Mouse (Mus musculus): ENCODE measurements around the gene Zfp110. TPM values are rescaled to one million over a fixed set of nuclear protein-coding genes. Genes with fewer than 3 reads are reported as not detected.
"Not testable (repeated sequence)": the region's sequence is repeated elsewhere in the genome, so short reads cannot be mapped to it uniquely, and the experiment has no call there.

The Zfp110 gene
- 39.5 and 41.3 TPM in 2 replicates for polyA plus RNA-seq (2016; fragmentation: Nextera tagmentation; extraction: Ambion mirVana)

DNA sequence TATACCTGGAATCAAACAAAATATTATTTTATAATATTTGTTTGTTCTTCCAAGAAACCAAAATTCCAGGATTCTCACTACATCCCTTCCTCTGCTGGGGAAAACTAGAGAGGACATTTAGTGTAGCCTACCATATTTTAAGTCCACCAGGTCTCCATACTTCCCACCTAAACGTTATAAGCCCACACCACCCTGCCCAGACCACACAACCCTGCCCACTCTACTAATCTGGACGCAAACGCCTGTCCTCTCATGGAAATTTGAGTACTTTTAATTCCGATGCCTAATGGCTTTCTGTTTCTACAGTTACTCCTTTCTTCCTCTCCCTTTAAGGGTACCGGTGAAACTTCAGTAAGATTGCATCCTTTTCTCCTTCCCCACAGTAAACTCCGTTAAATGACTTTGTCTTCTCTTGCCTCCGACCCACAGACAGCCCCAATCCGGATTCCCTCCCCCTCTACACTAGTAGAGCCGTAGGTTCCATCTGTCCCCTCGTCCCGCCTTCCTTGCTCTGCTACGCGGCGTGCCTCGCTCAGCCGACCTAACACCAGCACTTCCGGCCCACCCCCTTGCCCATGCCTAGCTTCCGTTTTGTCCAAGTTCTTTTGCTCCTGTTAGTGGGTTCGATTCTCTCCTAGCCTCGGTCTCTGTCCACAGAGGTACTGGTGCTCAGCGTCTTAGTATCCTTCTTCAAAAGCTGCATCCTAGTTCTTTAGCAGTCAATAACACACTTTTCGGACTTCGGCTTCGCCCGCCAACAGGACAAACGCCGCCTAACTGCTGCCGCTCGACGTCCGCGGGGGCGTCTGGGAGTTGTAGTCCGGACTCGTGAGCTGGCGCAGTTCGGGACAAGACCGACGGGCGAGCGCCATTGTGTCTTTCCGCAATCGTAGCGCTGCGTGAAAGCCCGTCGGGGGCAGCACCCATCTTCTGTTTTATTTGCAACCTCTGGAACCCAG is at the start of gene Zfp110:
TSS of gene Zfp110 (plus strand) at position 600 of the 959 bp plus-strand sequence.
- Histone ChIP-seq H3K9ac (peak within 1 kb of the TSS; percentile 54), H3K9me3 (peaks cover 37% of the 10 kb centered on the region), H3K4me2 (replicated peaks) (peak within 1 kb of the TSS; percentile 52), H3K27ac (peak within 1 kb of the TSS; percentile 36; the same call in 1 of the 2 replicates), H3K27me3 (no peaks in the 10 kb centered on the region), H3K4me3 (peak within 1 kb of the TSS; percentile 54), H3K4me1 (no peaks in the 10 kb centered on the region), H3K36me3 (peaks cover 32% of the 10 kb centered on the region)
- peak; percentile 97 for ATAC-seq (ENCODE audit: insufficient number of reproducible peaks, insufficient read depth, low FRiP score, low TSS enrichment)
- 3% methylated on average over 47 of the region's 47 CpGs for WGBS

DNA sequence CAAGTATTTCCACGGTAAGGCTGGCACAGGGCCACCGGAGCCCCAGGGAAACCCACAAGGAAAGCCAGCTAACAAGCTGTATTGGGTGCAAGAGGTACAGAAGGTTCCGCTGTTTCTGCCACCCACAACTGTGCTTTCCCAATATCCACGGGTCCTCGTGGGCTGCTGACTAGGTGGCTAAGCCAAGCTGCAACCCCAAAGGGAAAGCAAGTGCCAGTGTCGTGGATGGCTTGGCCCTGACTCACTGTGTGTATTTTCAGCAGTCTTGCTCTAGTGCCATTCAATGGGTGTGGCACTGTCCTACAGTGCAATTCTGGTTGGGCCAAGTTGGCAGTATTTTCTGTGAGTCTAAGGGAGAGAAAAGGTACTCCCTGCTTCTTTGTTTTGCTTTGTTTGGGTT is 47.2 kb upstream of the Zfp110 start:
- Histone ChIP-seq H3K9ac (no peak overlapping the region), H3K9me3 (no peaks in the 10 kb centered on the region), H3K27ac (no peak overlapping the region), H3K4me1 (no peaks in the 10 kb centered on the region), H3K36me3 (no peaks in the 10 kb centered on the region), H3K4me3 (no peak overlapping the region), H3K4me2 (replicated peaks) (no peak overlapping the region), H3K27me3 (no peaks in the 10 kb centered on the region)
- no peak for ATAC-seq (ENCODE audit: insufficient number of reproducible peaks, insufficient read depth, low FRiP score, low TSS enrichment)
- 72% methylated on average over 6 of the region's 6 CpGs for WGBS

DNA sequence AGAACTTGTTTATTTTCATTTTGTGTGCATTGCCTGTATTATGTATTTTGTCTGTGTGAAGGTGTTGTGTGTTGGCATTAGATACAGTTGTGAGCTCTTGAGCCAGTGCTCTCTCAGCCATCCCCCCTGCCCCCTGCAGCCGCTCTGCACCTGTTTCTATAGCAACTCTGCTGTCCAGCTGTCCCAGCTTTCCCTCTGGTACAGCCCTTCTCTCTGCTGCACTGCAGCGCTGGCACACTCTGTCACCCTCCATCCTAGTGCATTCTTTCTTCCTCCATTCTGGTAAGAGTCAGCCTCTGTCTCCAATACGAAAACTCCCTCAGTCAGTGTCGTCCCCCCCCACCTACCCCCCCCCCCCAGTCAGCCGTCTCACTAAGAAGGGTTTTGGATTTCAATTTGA is 46.5 kb upstream of the Zfp110 start:
- 35% methylated on average over 4 of the region's 5 CpGs for WGBS
- no peak overlapping the region for H3K9ac ChIP-seq
- ATAC-seq (ENCODE audit: insufficient number of reproducible peaks, insufficient read depth, low FRiP score, low TSS enrichment): no peak
- H3K36me3 ChIP-seq: no peaks in the 10 kb centered on the region
- no peak overlapping the region for H3K4me3 ChIP-seq
- no peaks in the 10 kb centered on the region for H3K27me3 ChIP-seq
- no peaks in the 10 kb centered on the region for H3K4me1 ChIP-seq
- H3K4me2 ChIP-seq (replicated peaks): no peak overlapping the region
- H3K9me3 ChIP-seq: no peaks in the 10 kb centered on the region
- H3K27ac ChIP-seq: no peak overlapping the region

DNA sequence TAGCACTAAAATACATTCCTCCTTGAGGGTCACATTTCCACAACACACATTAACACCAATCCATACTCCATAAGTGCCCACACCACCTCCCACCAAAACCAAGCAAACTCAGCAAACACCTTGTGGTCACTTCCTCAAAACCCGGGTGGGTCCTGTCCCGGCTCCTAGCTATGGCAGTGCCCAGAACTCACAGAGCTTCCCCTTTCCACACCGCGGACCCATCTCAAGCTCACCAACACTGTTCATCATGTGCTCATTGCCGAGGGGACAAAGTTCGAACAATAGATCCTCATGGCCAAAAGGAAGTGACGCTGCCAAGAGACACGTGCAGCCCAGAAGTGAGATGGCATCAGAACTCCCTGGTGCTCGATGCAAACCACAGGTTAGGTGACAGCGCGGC is 41.9 kb upstream of the Zfp110 start:
- not testable (repeated sequence) for H3K36me3 ChIP-seq; H3K4me2 ChIP-seq (replicated peaks); H3K27ac ChIP-seq; H3K27me3 ChIP-seq; H3K4me3 ChIP-seq; H3K9ac ChIP-seq; H3K9me3 ChIP-seq; H3K4me1 ChIP-seq; ATAC-seq (ENCODE audit: insufficient number of reproducible peaks, insufficient read depth, low FRiP score, low TSS enrichment)
- WGBS: 89% methylated on average over 11 of the region's 11 CpGs

DNA sequence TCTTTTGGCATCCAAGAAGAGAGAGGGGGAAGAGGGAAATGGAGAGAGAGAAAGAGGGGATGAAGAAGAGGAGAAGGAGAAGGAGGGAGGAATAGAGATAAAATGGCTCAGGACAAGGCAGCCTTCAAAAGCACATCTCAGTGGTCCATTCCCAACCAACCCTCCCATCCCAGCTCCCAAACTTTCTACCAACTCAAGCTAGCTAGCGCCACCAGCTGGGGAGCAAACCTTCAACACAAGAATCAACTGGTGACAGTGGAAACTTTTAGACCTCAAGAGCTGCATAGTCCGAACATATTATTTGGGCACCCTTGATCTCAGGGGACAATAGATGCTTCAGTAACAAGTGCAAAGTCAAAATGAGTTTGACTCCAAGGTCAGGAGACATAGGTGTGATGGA is 36.6 kb upstream of the Zfp110 start:
- ATAC-seq (ENCODE audit: insufficient number of reproducible peaks, insufficient read depth, low FRiP score, low TSS enrichment): no peak
- 0 out of 2 replicates have a peak, but pooled peaks cover 5% of the 10 kb centered on the region for H3K36me3 ChIP-seq
- H3K4me2 ChIP-seq (replicated peaks): no peak overlapping the region
- H3K9ac ChIP-seq: no peak overlapping the region
- no peaks in the 10 kb centered on the region for H3K27me3 ChIP-seq
- H3K9me3 ChIP-seq: peaks cover 8% of the 10 kb centered on the region; the same call in 1 of the 2 replicates
- H3K27ac ChIP-seq: no peak overlapping the region
- no peaks in the 10 kb centered on the region for H3K4me1 ChIP-seq
- WGBS: 67% methylated on average over 2 of the region's 2 CpGs
- H3K4me3 ChIP-seq: no peak overlapping the region

DNA sequence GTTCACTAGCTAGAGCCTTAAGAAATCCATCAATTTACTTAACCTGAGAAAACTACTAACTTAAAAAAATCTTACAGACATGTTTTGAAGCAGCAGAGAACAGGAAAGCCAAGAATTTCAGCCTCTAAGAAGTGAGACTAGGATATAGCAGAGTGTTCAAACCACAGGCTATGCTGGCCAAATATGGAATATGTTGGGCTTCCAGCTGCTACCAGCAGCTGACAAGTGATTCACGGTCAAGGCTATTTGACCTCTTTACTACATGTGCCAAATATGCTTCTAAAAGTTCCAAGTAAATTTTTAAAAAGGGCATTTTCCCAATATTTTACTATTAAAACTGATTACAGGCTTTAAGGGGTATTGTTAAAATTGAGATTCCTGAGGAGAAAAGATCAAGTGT is 35.0 kb upstream of the Zfp110 start:
- Histone ChIP-seq H3K4me2 (replicated peaks) (no peak overlapping the region), H3K9ac (no peak overlapping the region), H3K27me3 (no peaks in the 10 kb centered on the region), H3K4me3 (no peak overlapping the region), H3K4me1 (no peaks in the 10 kb centered on the region), H3K27ac (no peak overlapping the region), H3K36me3 (0 out of 2 replicates have a peak, but pooled peaks cover 5% of the 10 kb centered on the region), H3K9me3 (peaks cover 8% of the 10 kb centered on the region; the same call in 1 of the 2 replicates)
- WGBS: 83% methylated on average over 1 of the region's 1 CpGs
- no peak for ATAC-seq (ENCODE audit: insufficient number of reproducible peaks, insufficient read depth, low FRiP score, low TSS enrichment)

DNA sequence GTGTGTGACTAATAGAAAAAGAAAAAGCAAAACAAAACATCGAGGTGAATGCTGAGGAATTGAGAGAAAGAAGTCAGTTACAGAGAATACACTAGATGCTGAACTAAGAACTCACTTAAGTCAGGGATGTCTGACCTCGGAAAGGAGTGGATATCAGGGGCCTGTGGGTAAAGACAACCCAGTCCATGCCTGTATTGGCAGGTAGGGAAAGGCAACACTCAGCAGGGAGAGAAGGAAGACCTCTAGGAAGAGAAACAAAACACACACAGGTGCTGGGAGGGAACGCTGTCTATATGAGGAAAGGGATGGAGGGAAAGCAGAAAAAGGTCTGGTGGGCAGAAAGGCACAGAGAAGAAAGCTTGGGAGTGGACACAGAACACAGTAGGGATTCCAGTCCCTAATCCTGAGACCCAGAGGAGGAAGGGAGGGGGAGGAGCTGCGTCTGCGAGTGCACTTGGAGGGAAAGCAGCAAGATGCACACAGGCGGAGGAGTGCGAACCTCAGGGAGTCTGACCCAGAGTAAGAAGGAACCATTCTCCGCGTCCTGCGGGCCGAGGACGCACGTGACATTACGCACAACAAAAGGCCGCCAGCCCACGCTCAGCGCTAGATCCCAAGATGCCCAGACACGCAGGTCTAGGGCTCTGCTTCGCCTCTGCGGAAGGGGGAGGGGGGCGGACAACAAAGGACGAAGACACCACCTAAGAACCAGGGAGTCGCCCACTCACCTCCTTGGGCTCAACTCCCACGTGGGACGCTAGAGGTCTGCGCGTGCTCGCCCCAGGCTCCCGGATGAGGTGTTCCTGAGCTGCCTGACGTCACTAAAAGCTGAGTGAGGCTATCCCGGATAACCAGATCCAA is 31.5 kb upstream of the Zfp110 start, which contains the start of gene Zscan18:
TSS of gene Zscan18 (minus strand) at position 770 of the 861 bp plus-strand sequence.
- H3K27ac ChIP-seq: peak within 1 kb of the TSS; percentile 65
- H3K9ac ChIP-seq: peak within 1 kb of the TSS; percentile 50
- no peaks in the 10 kb centered on the region for H3K27me3 ChIP-seq
- no peaks in the 10 kb centered on the region for H3K4me1 ChIP-seq
- H3K9me3 ChIP-seq: no peaks in the 10 kb centered on the region
- peaks cover 19% of the 10 kb centered on the region for H3K36me3 ChIP-seq
- H3K4me3 ChIP-seq: peak within 1 kb of the TSS; percentile 41
- peak; percentile 94 for ATAC-seq (ENCODE audit: insufficient number of reproducible peaks, insufficient read depth, low FRiP score, low TSS enrichment)
- 5% methylated on average over 31 of the region's 31 CpGs for WGBS
- peak within 1 kb of the TSS; percentile 70 for H3K4me2 ChIP-seq (replicated peaks)

DNA sequence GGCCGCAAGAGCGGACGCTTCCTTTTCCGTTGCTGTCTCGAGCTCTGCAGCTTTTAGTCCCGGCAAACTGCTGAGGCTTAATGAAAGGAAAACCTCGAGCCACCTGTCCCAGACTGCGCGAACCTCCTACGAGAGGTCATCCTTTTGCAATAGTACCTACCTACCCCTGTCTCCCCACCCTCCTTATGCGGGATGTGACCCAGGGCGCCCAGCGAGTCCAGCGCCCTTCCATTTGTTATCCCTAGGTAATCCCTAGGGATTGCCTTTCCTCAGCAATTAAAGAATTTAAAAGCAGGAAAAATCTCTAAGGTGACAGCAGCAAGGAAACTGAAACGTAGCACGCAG is 30.9 kb upstream of the Zfp110 start:
- H3K9me3 ChIP-seq: peaks cover 4% of the 10 kb centered on the region
- no peaks in the 10 kb centered on the region for H3K27me3 ChIP-seq
- 1% methylated on average over 16 of the region's 16 CpGs for WGBS
- peak overlapping the region; percentile 70 for H3K4me2 ChIP-seq (replicated peaks)
- peaks cover 25% of the 10 kb centered on the region for H3K36me3 ChIP-seq
- H3K9ac ChIP-seq: peak overlapping the region; percentile 50
- H3K4me3 ChIP-seq: peak overlapping the region; percentile 41
- H3K4me1 ChIP-seq: no peaks in the 10 kb centered on the region
- ATAC-seq (ENCODE audit: insufficient number of reproducible peaks, insufficient read depth, low FRiP score, low TSS enrichment): peak; percentile 82
- H3K27ac ChIP-seq: peak overlapping the region; percentile 65; the same call in 1 of the 2 replicates

DNA sequence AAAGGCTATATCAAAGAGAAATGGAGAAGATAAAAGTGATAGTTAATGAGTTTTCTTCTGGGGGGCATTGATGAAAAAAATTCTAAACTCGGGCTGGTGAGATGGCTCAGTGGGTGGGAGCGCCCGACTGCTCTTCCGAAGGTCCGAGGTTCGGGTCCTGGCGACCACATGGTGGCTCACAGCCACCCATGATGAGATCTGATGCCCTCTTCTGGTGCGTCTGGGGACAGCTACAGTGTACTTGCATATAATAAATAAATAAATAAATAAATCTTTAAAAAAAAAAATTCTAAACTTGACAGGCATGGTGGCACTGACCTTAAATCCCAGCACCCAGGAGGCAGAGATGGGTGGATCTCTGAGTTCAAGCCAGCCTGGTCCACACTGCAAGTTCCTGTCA is 19.0 kb upstream of the Zfp110 start:
- Histone ChIP-seq H3K27me3 (no peaks in the 10 kb centered on the region), H3K27ac (no peak overlapping the region), H3K9me3 (peaks cover 23% of the 10 kb centered on the region), H3K4me2 (replicated peaks) (no peak overlapping the region), H3K9ac (no peak overlapping the region), H3K4me1 (no peaks in the 10 kb centered on the region), H3K36me3 (peaks cover 51% of the 10 kb centered on the region), H3K4me3 (no peak overlapping the region)
- 95% methylated on average over 8 of the region's 8 CpGs for WGBS
- no peak for ATAC-seq (ENCODE audit: insufficient number of reproducible peaks, insufficient read depth, low FRiP score, low TSS enrichment)

DNA sequence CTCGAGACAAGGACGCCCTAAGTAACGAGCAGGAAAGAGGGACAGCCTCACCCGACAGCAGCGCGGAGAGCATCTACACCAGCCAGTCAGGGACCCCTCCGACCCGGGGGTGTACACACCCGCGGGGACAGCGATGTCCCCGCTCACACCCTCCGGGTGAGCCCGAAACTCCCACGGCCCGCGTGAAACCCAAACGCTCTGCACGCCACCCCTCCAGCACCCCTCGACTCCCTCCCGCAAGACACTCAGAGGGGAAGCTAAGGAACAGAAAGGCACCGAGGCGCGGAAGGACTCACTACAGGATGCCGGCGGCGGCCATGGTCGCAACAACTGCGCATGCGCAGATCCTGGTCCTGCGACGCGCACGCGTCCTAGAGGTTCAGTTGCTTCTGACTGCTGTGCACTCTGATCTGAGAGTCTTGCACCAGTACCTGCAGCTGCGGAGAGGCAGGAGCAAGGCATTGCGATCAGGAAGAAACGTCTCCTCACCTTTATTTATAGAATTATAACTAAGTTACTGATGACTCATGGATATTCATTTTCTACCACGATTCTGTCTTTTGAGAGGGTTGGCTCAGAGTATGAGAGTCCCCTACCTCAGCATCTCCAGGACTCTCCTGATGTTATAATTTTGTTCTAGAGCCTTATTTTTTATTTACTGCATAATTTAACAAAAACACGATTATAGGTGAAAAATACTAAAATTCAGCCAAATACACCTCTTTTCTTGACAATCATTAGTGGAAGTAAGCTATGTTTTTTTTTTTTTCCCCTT is 15.9 kb upstream of the Zfp110 start, which contains the start of gene Zfp329:
TSS of gene Zfp329 (minus strand) at position 338 of the 775 bp plus-strand sequence.
- H3K9me3 ChIP-seq: peaks cover 20% of the 10 kb centered on the region
- WGBS: under 1% methylated on average over 40 of the region's 40 CpGs

More for the DNA sequence above, 15.9 kb upstream of the Zfp110 start, which contains the start of gene Zfp329:
- peak within 1 kb of the TSS; percentile 88 for H3K9ac ChIP-seq
- peaks cover 23% of the 10 kb centered on the region for H3K36me3 ChIP-seq
- H3K4me1 ChIP-seq: no peaks in the 10 kb centered on the region
- peak within 1 kb of the TSS; percentile 86 for H3K27ac ChIP-seq
- no peaks in the 10 kb centered on the region for H3K27me3 ChIP-seq
- ATAC-seq (ENCODE audit: insufficient number of reproducible peaks, insufficient read depth, low FRiP score, low TSS enrichment): peak; percentile 91
- peak within 1 kb of the TSS; percentile 64 for H3K4me2 ChIP-seq (replicated peaks)
- H3K4me3 ChIP-seq: peak within 1 kb of the TSS; percentile 83
